Mouse (Mus musculus) megakaryocyte, embryonic 14.5 days (primary cell): ENCODE measurements around the gene Cd4.

Source experiments
- FLI1 ChIP-seq: IDR thresholded peaks from 2 replicates; pipeline ENCODE4 v1.6.1; 2012; ENCODE audit warnings: low read length, inconsistent platforms, mixed read lengths
- GATA1 ChIP-seq: IDR thresholded peaks from 3 replicates; pipeline ENCODE4 v1.6.1; 2012; ENCODE audit warnings: mixed read lengths, low read length, inconsistent platforms, borderline replicate concordance

DNA sequence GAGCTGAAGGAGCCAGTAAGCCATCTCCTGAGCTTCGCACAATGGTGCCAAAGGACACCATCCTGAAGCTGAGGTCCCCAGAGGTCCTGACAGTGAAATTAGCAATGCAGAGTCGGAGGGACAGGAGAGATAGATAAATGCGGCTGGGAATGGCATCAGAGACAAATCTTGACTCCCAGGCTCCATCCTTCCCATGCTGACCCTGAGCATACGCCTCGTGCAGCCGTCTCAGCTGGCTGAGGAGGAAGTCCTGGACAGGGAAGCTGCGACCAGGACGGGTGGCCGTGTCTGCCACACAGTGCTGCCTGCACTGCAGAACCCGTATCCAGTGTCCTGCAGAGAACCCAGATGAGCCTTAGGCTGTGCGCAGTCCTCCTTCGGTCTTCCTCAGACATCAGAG, 33.4 kb downstream of the Cd4 start:
- no peak for TF ChIP-seq GATA1
- no peak for TF ChIP-seq FLI1
